Mouse (Mus musculus) myocyte (in vitro differentiated cells): ENCODE data around the gene Os9.

ENCODE experiments used
- E2F4 ChIP-seq: IDR thresholded peaks from one replicate; pipeline ENCODE4 v1.6.1; 2011; ENCODE audit warnings: mild to moderate bottlenecking, control low read depth, moderate library complexity; ENCODE audit not compliant: insufficient read depth
- MAX ChIP-seq: IDR thresholded peaks from one replicate; pipeline ENCODE4 v1.6.1; 2011; ENCODE audit warnings: low read depth, mild to moderate bottlenecking, control low read depth
- POLR2A ChIP-seq: IDR thresholded peaks from one replicate; pipeline ENCODE4 v1.6.1; 2011; ENCODE audit warnings: low read depth, mild to moderate bottlenecking, control low read depth, moderate library complexity; ENCODE audit not compliant: insufficient read length
- TCF12 ChIP-seq: IDR thresholded peaks from one replicate; pipeline ENCODE4 v1.6.1; 2011; ENCODE audit warnings: mild to moderate bottlenecking, control low read depth; ENCODE audit not compliant: poor library complexity, insufficient read depth, severe bottlenecking
- TCF3 ChIP-seq: IDR thresholded peaks from one replicate; pipeline ENCODE4 v1.6.1; 2011; ENCODE audit warnings: low read depth, control low read depth; ENCODE audit not compliant: insufficient read length
- USF1 ChIP-seq: IDR thresholded peaks from one replicate; pipeline ENCODE4 v1.6.1; 2011; ENCODE audit warnings: low read depth, mild to moderate bottlenecking, control low read depth, moderate library complexity

- TF ChIP-seq TCF12 (no peak), MAX (no peak), E2F4 (no peak), POLR2A (no peak), USF1 (no peak), TCF3 (no peak)
Measured at GRCm38 (mm10) chr10:127107563-127108261, 13.2 kb downstream of the Os9 start.
